Mouse (Mus musculus): Measurements from ENCODE around the gene Rcl1.

Rcl1 gene

GRCm38 (mm10) chr19:29113746-29114649 lies 12.8 kb downstream of the Rcl1 start:
- DNase-seq (ENCODE audit: low read depth, low spot score) = no peak

GRCm38 (mm10) chr19:29116796-29117195 lies 15.6 kb downstream of the Rcl1 start:
- no peak for DNase-seq (ENCODE audit: low read depth, low spot score)

GRCm38 (mm10) chr19:29118196-29118595 lies 17.0 kb downstream of the Rcl1 start:
- DNase-seq (ENCODE audit: low read depth, low spot score) = no peak

GRCm38 (mm10) chr19:29120311-29120710 lies 19.1 kb downstream of the Rcl1 start:
- no peak for DNase-seq (ENCODE audit: low read depth, low spot score)

- DNase-seq (ENCODE audit: low read depth, low spot score) = no peak
Observed at GRCm38 (mm10) chr19:29121394-29121793, 20.2 kb downstream of the Rcl1 start.

- DNase-seq (ENCODE audit: low read depth, low spot score) = no peak
Observed at GRCm38 (mm10) chr19:29124886-29125585, 23.9 kb downstream of the Rcl1 start.

GRCm38 (mm10) chr19:29126347-29127015 lies 25.3 kb downstream of the Rcl1 start:
- no peak for DNase-seq (ENCODE audit: low read depth, low spot score)

- no peak for DNase-seq (ENCODE audit: low read depth, low spot score)
Observed at GRCm38 (mm10) chr19:29127331-29127730, 26.2 kb downstream of the Rcl1 start.

- DNase-seq (ENCODE audit: low read depth, low spot score) = no peak
Observed at GRCm38 (mm10) chr19:29128217-29128616, 27.0 kb downstream of the Rcl1 start.

- no peak for DNase-seq (ENCODE audit: low read depth, low spot score)
Observed at GRCm38 (mm10) chr19:29129551-29129950, 28.4 kb downstream of the Rcl1 start.

GRCm38 (mm10) chr19:29131171-29131570 lies 30.0 kb downstream of the Rcl1 start:
- DNase-seq (ENCODE audit: low read depth, low spot score) = no peak

GRCm38 (mm10) chr19:29134293-29134692 lies 33.1 kb downstream of the Rcl1 start:
- no peak for DNase-seq (ENCODE audit: low read depth, low spot score)

- DNase-seq (ENCODE audit: low read depth, low spot score) = no peak
Observed at GRCm38 (mm10) chr19:29135172-29135736, 34.1 kb downstream of the Rcl1 start.

- no peak for DNase-seq (ENCODE audit: low read depth, low spot score)
Observed at GRCm38 (mm10) chr19:29138546-29139270, 37.5 kb downstream of the Rcl1 start.

- DNase-seq (ENCODE audit: low read depth, low spot score) = no peak
Observed at GRCm38 (mm10) chr19:29139699-29140456, 38.7 kb downstream of the Rcl1 start.

- no peak for DNase-seq (ENCODE audit: low read depth, low spot score)
Observed at GRCm38 (mm10) chr19:29140933-29141332, 39.8 kb downstream of the Rcl1 start.

- no peak for DNase-seq (ENCODE audit: low read depth, low spot score)
Observed at GRCm38 (mm10) chr19:29142307-29142706, 41.1 kb downstream of the Rcl1 start.

- DNase-seq (ENCODE audit: low read depth, low spot score) = no peak
Observed at GRCm38 (mm10) chr19:29145421-29145820, 44.2 kb downstream of the Rcl1 start.

GRCm38 (mm10) chr19:29146820-29147219 lies 45.6 kb downstream of the Rcl1 start:
- DNase-seq (ENCODE audit: low read depth, low spot score) = no peak

GRCm38 (mm10) chr19:29149583-29149982 lies 48.4 kb downstream of the Rcl1 start:
- no peak for DNase-seq (ENCODE audit: low read depth, low spot score)
